Mouse (Mus musculus) CD4-positive, CD25-positive, alpha-beta regulatory T cell, adult 9 weeks (primary cell): Measurements from ENCODE around the gene Dusp19. TPM values are rescaled to one million over a fixed set of nuclear protein-coding genes. Genes with fewer than 3 reads are reported as not detected.

Experiments used
- polyA plus RNA-seq: library from polyadenylated mRNA; unstranded; fragments of 100-300 nt; shearing (Covaris generic); gene quantifications from one replicate; pipeline ENCODE4 v1.2.1, GENCODE M21; 2017

The Dusp19 gene
- 18.0 TPM for polyA plus RNA-seq

GRCm38 (mm10) chr2:80616854-80617737, at the start of gene Dusp19, which contains the start of gene Nup35:
Gene Dusp19 (plus strand): TSS chr2:80617045.
Gene Nup35 (plus strand): TSS chr2:80617236.

GRCm38 (mm10) chr2:80581043-80581711, 35.7 kb upstream of the Dusp19 start, which contains the start of gene Nckap1:
Gene Nckap1 (minus strand): TSS chr2:80581380.

Other genes with a start within 250 kb of the Dusp19 start
- gene Frzb, start 169.4 kb upstream of the Dusp19 start, polyA plus RNA-seq = not detected
- gene Nckap1, start 35.7 kb upstream of the Dusp19 start, polyA plus RNA-seq = 1.7 TPM
- 41.6 TPM for gene Nup35, start 191 bp downstream of the Dusp19 start, polyA plus RNA-seq